Mouse (Mus musculus) ES-E14 (cell line): ENCODE data around the gene Tmem209. TPM values are rescaled to one million over a fixed set of nuclear protein-coding genes. Genes with fewer than 3 reads are reported as not detected.

ENCODE experiments used
- DNase-seq: peaks from one replicate; pipeline ENCODE4 v3.0.0-alpha.2; 2013; ENCODE audit warnings: low read depth, low spot score
- H3K27ac ChIP-seq: 2 replicates; pipeline ENCODE4 v1.5.1; 2012; ENCODE audit warnings: low read depth, mild to moderate bottlenecking, low read length, moderate library complexity, mixed read lengths; ENCODE audit not compliant: poor library complexity, insufficient read depth, severe bottlenecking
- H3K36me3 ChIP-seq: 2 replicates; pipeline ENCODE4 v1.6.1; 2012; ENCODE audit warnings: mild to moderate bottlenecking, low read length, moderate library complexity, mixed read lengths; ENCODE audit not compliant: control insufficient read depth, poor library complexity, insufficient read depth, severe bottlenecking
- H3K4me1 ChIP-seq, 2 experiments: fragments of 150-350 bp in 1 of 2; sonication (generic) in 1 of 2; 2 replicates each; pipeline ENCODE4 v1.6.1; 2012; ENCODE audit warnings: low read length in 2 of 2, mild to moderate bottlenecking in 1 of 2, mixed read lengths in 1 of 2; ENCODE audit not compliant: control insufficient read depth in 2 of 2, insufficient read depth in 2 of 2, poor library complexity in 1 of 2
- H3K4me3 ChIP-seq, 2 experiments: fragments of 150-350 bp in 1 of 2; sonication (generic) in 1 of 2; 2 replicates each; pipeline ENCODE4 v1.5.1; 2012; ENCODE audit warnings: low read length in 2 of 2, low read depth in 1 of 2, mild to moderate bottlenecking in 1 of 2, mixed read lengths in 1 of 2; ENCODE audit not compliant: insufficient read depth in 1 of 2, poor library complexity in 1 of 2, severe bottlenecking in 1 of 2
- H3K9ac ChIP-seq: 2 replicates; pipeline ENCODE4 v1.6.1; 2012; ENCODE audit warnings: low read depth, mild to moderate bottlenecking, low read length, mixed read lengths; ENCODE audit not compliant: poor library complexity, insufficient read depth, severe bottlenecking
- H3K9me3 ChIP-seq: fragments of 150-350 bp; sonication (generic); 2 replicates; pipeline ENCODE4 v1.6.1; 2012; ENCODE audit warnings: low read depth, mild to moderate bottlenecking, low read length; ENCODE audit not compliant: control insufficient read depth, insufficient read depth
- CHD2 ChIP-seq: IDR thresholded peaks from 2 replicates; pipeline ENCODE4 v1.6.1; 2014; ENCODE audit warnings: mild to moderate bottlenecking, low read depth, low read length, inconsistent platforms
- HCFC1 ChIP-seq: IDR thresholded peaks from 2 replicates; pipeline ENCODE4 v1.6.1; 2012; ENCODE audit warnings: low read length, inconsistent platforms, borderline replicate concordance; ENCODE audit not compliant: insufficient read depth
- MAFK ChIP-seq: IDR thresholded peaks from 2 replicates; pipeline ENCODE4 v1.6.1; 2014; ENCODE audit warnings: mild to moderate bottlenecking, low read depth, low read length, inconsistent platforms; ENCODE audit not compliant: insufficient read depth
- ZC3H11A ChIP-seq: IDR thresholded peaks from 2 replicates; pipeline ENCODE4 v1.6.1; 2012; ENCODE audit warnings: low read depth, mild to moderate bottlenecking, inconsistent platforms, low read length, borderline replicate concordance
- ZNF384 ChIP-seq: IDR thresholded peaks from 2 replicates; pipeline ENCODE4 v1.6.1; 2012; ENCODE audit warnings: low read depth, low read length, inconsistent platforms
- in situ Hi-C, 2 experiments: fragments of 600-800 bp; cut with MboI; formaldehyde crosslinking; loops; one replicate each; pipeline ENCODE4 v1.15.1; 2025; ENCODE audit warnings: low sequenced_read_pairs in 2 of 2, inconsistent platforms in 1 of 2; ENCODE audit not compliant: unreplicated experiment in 2 of 2
- total RNA-seq: library from RNA; depleted of rRNA; stranded (reverse); fragments of 300-350 nt; gene quantifications from 2 replicates; pipeline ENCODE4 v1.2.3, GENCODE M21; 2012

Tmem209 gene
- total RNA-seq, 1 experiment, result 104 TPM

GRCm38 (mm10) chr6:30468058-30468457 is 41.5 kb downstream of the Tmem209 start:
- peaks cover 0 to 5% of the 10 kb centered on the region in 2 experiments; a peak in 1 of 4 replicates for H3K4me1 ChIP-seq
- in situ Hi-C loops, result no loop called here
- no peak overlapping the region for H3K9ac ChIP-seq
- no peak for DNase-seq
- H3K9me3 ChIP-seq, result no peaks in the 10 kb centered on the region
- no peak overlapping the region for H3K27ac ChIP-seq
- no peak overlapping the region for H3K4me3 ChIP-seq
- H3K36me3 ChIP-seq, result no peaks in the 10 kb centered on the region
- TF ChIP-seq HCFC1 (no peak), MAFK (no peak), ZC3H11A (no peak), ZNF384 (no peak)

GRCm38 (mm10) chr6:30465586-30465985 is 44.0 kb downstream of the Tmem209 start:
- Histone ChIP-seq H3K9me3 (no peaks in the 10 kb centered on the region), H3K9ac (no peak overlapping the region), H3K4me1 (peaks cover 0 to 13% of the 10 kb centered on the region in 2 experiments; a peak in 1 of 4 replicates)

GRCm38 (mm10) chr6:30462822-30463221 is 46.8 kb downstream of the Tmem209 start:
- Histone ChIP-seq H3K4me3 (no peak overlapping the region), H3K9ac (no peak overlapping the region)
- no peak for DNase-seq

More at GRCm38 (mm10) chr6:30465586-30465985, 44.0 kb downstream of the Tmem209 start:
- no peak overlapping the region for H3K27ac ChIP-seq
- no peak overlapping the region for H3K4me3 ChIP-seq
- TF ChIP-seq CHD2, result no peak
- TF ChIP-seq ZNF384, result no peak
- TF ChIP-seq HCFC1, result no peak
- no peak for TF ChIP-seq MAFK
- TF ChIP-seq ZC3H11A, result no peak
- in situ Hi-C loops, result no loop called here
- DNase-seq, result no peak
- H3K36me3 ChIP-seq, result no peaks in the 10 kb centered on the region

DNA sequence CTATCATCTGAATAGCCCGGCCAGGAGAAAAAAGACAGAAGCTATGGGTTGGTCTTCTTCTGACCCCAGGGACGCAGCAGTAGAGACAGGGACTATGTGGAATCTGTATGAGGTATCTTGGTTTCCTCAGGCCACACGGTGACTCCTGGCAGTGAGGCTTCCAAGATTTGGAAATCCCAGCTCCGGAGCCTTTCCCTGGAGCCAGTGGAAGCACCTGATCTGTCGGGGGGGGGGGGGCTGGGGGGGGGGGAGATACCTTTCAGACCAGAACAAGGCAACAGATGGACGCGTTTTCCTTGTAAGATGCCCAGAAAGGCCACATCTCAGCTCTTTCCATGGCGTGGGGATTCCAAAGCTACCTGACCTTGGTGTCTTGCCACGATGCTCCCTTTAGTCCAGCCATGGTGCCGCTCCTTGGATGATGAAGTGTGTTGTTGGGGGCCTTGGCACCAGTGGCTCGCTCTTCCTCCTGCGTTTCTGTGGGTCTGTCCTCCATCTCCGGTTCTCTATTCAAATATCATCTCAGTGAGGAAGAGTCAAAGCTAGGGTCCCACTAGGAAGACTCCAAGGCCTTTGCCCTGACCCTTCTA is 47.7 kb downstream of the Tmem209 start:
- TF ChIP-seq HCFC1, result no peak
- no peak for TF ChIP-seq MAFK
- TF ChIP-seq ZC3H11A, result no peak
- TF ChIP-seq ZNF384, result no peak
- no peak for TF ChIP-seq CHD2
- in situ Hi-C loops, result no loop called here
- no peaks in the 10 kb centered on the region for H3K9me3 ChIP-seq
- H3K4me3 ChIP-seq, result no peak overlapping the region
- no peak overlapping the region for H3K9ac ChIP-seq
- no peak overlapping the region for H3K27ac ChIP-seq
- peaks cover 2 to 23% of the 10 kb centered on the region in 2 experiments; a peak in 1 of 4 replicates for H3K4me1 ChIP-seq
- H3K36me3 ChIP-seq, result no peaks in the 10 kb centered on the region
- no peak for DNase-seq

More at GRCm38 (mm10) chr6:30462822-30463221, 46.8 kb downstream of the Tmem209 start:
- Histone ChIP-seq H3K36me3 (no peaks in the 10 kb centered on the region), H3K27ac (no peak overlapping the region), H3K4me1 (peaks cover 2 to 20% of the 10 kb centered on the region in 2 experiments; a peak in 1 of 4 replicates), H3K9me3 (no peaks in the 10 kb centered on the region)
- TF ChIP-seq ZC3H11A (no peak), HCFC1 (no peak), CHD2 (no peak), ZNF384 (no peak), MAFK (no peak)
- in situ Hi-C loops, result no loop called here

- Histone ChIP-seq H3K36me3 (no peaks in the 10 kb centered on the region), H3K27ac (peak overlapping the region; percentile 15; the same call in 1 of the 2 replicates), H3K9ac (peak overlapping the region; percentile 15; the same call in 1 of the 2 replicates), H3K4me3 (peak overlapping the region; percentile 4 to 63; a peak in 2 of 4 replicates), H3K4me1 (peaks cover 2 to 23% of the 10 kb centered on the region in 2 experiments; a peak in 1 of 4 replicates), H3K9me3 (no peaks in the 10 kb centered on the region)
- in situ Hi-C loops, result no loop called here
- no peak for TF ChIP-seq ZC3H11A
- no peak for TF ChIP-seq MAFK
- no peak for TF ChIP-seq ZNF384
- peak; percentile 96 for DNase-seq
Measured at GRCm38 (mm10) chr6:30460750-30461446, 48.7 kb downstream of the Tmem209 start.
